Mouse (Mus musculus) neural tube, embryonic 10.5 days (tissue): Measurements from ENCODE around the gene Akap2.
"Not testable (repeated sequence)": the region's sequence is repeated elsewhere in the genome, so short reads cannot be mapped to it uniquely, and the experiment has no call there.

ENCODE experiments used
- DNase-seq: peaks from one replicate; pipeline ENCODE4 v3.0.0-alpha.2; 2017; ENCODE audit warnings: low spot score; ENCODE audit errors: extremely low spot score

The Akap2 gene

DNA sequence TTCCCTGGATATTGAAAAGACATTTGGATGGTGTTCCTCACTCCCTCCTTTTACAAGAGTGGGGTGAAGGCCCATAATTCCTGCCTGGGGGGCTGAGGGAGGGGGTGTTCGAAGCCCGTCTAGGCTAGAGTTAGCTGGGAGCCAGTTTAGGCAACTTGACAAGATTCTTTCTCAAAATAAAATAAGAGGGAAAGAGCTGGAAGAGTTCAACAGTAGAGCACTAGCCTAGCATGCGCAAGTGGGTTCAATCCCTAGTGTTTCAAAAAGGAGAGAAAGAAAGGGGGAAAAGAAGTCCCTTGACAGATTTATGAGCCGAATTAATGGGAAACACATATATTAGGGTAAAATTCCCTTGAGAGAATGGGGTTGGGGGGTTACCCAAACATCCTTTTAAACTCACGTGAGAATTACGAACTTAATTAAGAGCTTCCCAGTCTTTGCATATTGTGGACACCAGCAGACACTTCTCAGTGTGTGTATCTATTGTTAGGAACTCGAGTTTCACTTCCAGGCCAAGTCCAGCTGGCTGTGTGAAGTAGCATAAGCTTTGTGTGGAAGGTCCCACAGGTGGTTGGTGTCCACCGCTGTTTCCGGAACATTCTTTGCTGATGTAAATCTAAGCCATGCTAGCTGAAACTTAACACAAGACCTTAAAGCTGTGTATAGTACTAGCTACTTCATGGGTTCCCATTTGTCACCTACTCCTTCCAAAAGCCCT, 145.0 kb downstream of the Akap2 start:
- DNase-seq = no peak

DNA sequence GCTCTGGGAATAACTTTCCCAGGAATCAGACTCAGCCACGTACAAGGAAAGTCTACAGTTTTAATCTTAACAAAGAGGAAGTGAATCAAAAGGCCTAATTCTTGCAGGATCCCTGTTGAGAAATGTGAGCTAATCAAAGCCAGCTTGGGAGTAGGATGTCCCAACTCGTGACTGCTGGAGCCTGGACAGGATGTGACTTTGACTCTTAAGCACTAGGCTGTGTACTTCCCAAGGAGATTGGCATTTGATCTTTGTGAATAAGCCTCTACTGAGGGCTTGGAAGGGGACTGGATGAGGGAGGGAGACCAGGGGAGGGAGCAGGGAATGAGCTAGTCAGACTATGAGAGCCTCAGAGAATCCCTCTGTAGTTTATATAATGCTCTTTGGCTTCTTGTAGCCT, 148.6 kb downstream of the Akap2 start:
- no peak for DNase-seq

- no peak for DNase-seq
Measured at GRCm38 (mm10) chr4:57866990-57867389, 149.5 kb downstream of the Akap2 start.

GRCm38 (mm10) chr4:57867454-57867853, 150.0 kb downstream of the Akap2 start:
- no peak for DNase-seq

GRCm38 (mm10) chr4:57879137-57879536, 161.7 kb downstream of the Akap2 start:
- DNase-seq = no peak

GRCm38 (mm10) chr4:57879804-57880357, 162.4 kb downstream of the Akap2 start:
- peak; percentile 88 for DNase-seq

- DNase-seq = no peak
Measured at GRCm38 (mm10) chr4:57883520-57884421, 166.3 kb downstream of the Akap2 start.

DNA sequence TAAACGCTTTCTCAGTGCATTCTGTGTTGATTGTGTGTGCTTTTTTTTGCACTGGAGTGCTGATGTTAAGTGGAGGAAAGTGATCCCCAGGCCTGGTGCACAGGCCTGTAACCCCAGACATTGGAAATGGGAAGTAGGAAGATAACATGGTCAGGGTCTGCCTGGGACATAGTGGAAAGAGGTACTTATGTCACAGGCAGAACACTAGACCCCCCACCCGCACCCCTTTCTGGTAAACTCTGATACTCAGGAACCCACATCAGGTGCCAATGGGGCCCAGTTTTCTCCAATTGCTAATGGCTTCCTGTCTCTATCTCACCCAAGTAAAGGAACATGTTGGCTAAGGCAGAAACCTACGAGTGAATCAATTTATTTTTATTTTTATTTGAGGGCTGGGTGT, 167.1 kb downstream of the Akap2 start:
- DNase-seq = no peak

DNA sequence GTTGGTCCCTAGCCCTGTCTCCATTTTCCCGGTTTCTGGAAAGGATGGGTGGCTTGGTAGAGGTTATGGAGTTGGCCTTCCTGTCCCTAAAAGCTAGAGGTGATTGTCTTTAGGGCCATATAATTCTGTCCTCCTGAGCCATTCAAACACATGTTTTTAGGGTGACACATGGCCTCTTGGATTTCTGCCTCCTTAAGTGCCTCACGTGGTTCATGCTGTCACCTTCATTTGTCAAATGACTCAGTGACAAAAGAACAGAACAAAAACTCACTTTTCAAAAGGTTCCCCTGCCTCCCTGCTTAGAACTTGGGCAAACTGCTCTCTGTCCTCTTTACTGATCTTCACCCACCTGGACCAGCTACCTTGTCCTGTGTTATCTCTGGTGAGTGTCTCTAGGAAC, 167.7 kb downstream of the Akap2 start:
- DNase-seq = no peak

DNA sequence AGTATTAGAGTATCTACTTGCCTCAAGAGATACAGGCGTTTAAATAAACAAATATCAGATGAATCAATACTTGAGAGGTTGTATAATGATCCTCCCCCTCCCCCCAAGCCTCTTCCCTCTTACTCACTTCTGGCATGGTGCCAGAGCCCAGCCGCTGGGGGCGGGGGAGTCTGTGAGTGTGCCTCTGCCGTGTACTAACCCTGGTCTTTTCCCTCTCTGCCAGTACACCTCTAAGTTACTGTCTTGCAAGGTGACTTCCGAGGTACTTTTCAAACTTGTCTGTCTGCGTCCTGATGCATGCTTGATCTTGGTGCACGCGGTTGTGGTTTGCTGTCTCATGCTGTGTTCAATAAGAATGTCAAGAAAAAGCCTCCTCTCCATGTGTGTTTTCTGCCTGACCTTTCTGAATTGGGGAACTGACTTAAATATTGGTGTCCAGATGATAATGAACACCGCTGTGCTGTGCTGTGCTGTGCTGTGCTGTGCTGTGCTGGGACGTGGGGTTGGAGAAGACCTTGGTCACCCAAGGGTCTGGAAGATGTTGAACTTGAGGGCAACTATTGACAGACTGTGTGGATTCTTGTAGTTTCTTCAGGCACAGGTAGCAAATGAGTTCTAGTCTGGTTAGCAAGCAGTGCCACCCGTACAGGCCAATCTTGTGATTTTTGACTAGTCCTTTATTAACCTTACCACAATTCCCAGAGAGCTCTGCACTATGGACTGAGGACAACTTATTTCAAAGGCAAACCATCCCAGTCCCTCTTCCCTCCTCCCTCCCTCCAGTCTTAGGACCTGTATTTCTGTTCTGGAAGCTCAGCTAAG, 168.8 kb downstream of the Akap2 start:
- DNase-seq = no peak

DNA sequence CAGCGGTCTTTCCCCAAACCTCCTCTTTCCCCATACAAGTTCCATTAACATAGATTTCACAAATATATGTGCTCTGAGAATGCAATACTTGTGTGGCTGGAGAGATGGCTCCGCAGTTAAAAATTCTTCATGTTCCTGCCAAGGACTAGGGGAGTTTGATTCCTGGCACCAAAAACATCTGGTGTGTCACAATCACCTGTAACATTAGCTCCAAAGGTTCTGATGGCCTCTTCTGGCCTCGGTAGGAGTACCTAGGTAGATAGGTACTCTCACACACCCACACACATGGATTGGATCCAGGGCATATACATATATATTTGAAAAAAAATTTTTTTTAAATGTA, 169.4 kb downstream of the Akap2 start:
- no peak for DNase-seq

DNA sequence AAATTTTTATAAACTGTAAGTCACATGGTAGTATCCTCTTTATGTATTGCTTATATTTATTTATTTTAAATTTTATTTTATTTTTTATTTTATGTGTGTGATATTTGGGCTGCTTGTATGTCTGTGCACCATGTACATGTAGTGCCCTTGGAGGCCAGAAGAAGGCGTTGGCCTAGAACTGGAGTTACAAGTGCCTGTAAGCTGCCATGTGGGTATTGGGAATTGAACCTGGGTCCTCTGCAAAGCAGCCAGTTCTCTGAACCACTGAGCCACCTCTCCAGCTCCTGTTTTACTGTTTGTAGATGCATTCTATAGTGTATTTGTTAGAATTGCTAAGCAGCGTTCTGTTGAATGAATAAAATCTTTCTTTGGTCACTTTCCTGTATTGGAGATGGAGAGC, 170.8 kb downstream of the Akap2 start:
- no peak for DNase-seq

DNA sequence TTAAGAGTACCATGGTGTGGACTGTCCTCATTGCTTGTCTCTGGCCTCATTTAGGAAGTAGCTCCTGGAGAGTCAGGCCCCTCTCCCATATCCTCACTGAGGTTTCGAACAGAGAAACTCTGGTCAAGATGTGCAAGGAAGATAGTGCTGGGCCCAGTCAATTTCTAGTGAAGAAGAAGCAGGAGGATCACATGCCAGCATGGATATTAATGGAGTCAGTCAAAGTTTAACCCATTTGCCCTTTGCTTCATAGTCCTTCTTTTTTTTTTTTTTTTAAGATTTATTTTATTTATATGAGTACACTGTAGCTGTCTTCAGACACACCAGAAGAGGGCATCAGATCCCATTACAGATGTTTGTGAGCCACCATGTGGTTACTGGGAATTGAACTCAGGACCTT, 171.5 kb downstream of the Akap2 start:
- not testable (repeated sequence) for DNase-seq

DNA sequence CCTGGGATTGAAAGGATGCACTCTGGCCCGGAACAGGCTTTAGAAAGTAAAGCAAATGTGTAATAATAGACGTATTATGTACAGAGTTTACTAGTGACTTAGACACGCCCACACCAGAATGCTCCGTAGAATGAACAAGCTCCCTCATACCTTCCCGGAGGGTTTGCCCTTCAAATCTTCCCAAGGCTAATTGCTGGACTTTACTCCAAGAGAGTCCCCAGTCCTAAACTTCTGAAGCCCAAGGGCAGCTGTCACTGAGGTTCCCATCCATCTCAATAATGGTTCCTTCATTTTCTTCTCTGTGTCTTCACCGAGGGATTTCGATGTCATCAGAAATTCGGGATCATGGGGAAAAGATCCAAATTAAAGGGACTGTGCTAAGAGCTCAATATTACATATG, 172.3 kb downstream of the Akap2 start:
- DNase-seq = no peak

DNA sequence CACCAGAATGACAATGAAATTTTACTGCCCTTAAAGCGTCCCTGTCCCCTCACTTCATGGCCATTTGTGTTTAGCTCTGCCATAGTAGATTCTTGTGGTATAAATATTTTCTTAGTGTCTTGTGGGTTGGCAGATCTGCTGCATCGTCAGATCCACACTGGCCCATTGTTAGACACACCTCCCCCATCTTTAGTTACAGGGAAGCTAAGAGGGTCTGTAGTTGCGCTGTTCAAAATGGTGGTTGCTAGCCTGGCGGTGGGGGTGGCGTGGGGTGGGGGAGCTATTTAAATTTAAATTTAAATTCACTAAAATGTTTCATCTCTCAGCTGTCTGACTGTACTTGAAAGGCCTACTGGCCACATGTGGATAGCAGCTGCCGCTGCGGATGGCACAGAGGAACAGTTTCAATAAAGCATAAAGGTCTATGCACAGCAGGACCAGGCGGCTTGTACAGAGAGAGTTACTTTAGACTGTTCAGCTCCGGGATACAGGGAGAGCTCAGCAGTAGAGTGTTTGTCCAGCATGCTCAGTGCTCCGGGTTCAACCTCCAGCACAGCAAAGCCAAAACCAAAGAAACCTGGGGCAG, 174.6 kb downstream of the Akap2 start:
- DNase-seq = no peak

- no peak for DNase-seq
Measured at GRCm38 (mm10) chr4:57895140-57895539, 177.7 kb downstream of the Akap2 start.

DNA sequence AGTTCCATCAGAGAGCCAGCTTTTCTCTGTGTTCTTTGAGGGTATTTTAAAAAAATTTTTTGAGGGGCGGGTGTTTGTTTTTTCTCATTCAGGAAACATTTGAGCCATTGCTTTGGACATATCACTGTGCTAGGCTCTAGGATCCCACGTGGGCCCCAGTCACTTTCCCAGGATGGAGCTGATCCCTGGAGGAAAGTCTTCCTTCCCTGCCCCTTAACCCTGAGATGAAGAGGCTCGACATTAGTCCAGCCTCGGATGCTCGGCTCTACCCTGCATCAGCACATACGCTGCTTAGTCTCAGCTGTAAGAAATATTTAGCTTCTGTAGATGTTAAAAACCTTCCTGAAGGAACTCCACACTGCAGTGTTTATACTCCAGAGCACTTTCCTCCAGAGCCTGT, 178.4 kb downstream of the Akap2 start:
- no peak for DNase-seq

- DNase-seq = no peak
Measured at GRCm38 (mm10) chr4:57896631-57897030, 179.2 kb downstream of the Akap2 start.

GRCm38 (mm10) chr4:57901210-57901609, 183.8 kb downstream of the Akap2 start:
- no peak for DNase-seq

GRCm38 (mm10) chr4:57902619-57903018, 185.2 kb downstream of the Akap2 start:
- DNase-seq = no peak

DNA sequence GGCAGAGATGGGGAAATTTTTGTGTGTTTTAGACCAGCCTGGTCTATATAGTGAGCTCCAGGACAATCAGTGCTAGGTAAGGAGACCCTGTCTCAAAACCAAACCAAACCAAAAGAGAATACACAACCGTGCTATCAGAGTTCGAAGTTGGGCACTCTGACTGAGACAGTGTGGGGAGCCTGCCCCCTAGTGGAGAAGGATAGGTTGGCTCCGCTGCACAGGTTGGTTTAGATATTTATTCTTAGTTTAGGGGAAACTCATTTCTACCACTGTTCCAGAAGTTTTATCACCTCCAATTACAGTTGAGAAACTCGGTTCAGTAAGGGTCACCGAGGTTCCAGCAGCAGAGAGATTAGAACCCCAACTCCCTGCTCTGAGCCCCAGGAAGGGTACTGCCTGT, 186.8 kb downstream of the Akap2 start:
- DNase-seq = peak; percentile 69
